Mouse (Mus musculus) liver, embryonic 14.5 days (tissue): Measurements from ENCODE around the gene Cd79b. TPM values are rescaled to one million over a fixed set of nuclear protein-coding genes. Genes with fewer than 3 reads are reported as not detected.
A peak's percentile ranks its signal among the peaks of the same experiment; 100 is the strongest.

ENCODE experiments used
- ATAC-seq: fragments of 200-750 bp; cut with Nextera tagmentation; 2 replicates; pipeline ENCODE4 v1.8.0; 2017; ENCODE audit warnings: moderate number of reproducible peaks, mild to moderate bottlenecking, moderate library complexity; ENCODE audit not compliant: insufficient read depth
- DNase-seq, 3 experiments: peaks; one replicate each; pipeline ENCODE4 v3.0.0-alpha.2; 2012 to 2013; ENCODE audit warnings: low read depth in 3 of 3, low spot score in 3 of 3
- H3K27ac ChIP-seq: fragments of 300-500 bp; sonication (generic); 2 replicates; pipeline ENCODE4 v1.5.1; 2014; ENCODE audit warnings: moderate library complexity, mild to moderate bottlenecking, control low read depth, inconsistent platforms
- H3K27me3 ChIP-seq: fragments of 300-500 bp; sonication (generic); 2 replicates; pipeline ENCODE4 v1.6.1; 2014; ENCODE audit warnings: mild to moderate bottlenecking, low read length, moderate library complexity; ENCODE audit not compliant: control insufficient read depth, insufficient read depth
- H3K36me3 ChIP-seq: fragments of 300-500 bp; sonication (generic); replicated peaks from 2 replicates; pipeline ENCODE4 v1.6.1; 2014; ENCODE audit warnings: low read depth; ENCODE audit not compliant: control insufficient read depth, insufficient read depth
- H3K4me1 ChIP-seq, 2 experiments: fragments of 200-500 bp in 1 of 2; fragments of 300-500 bp in 1 of 2; sonication (generic) in 1 of 2; replicated peaks; 2 replicates each; pipeline ENCODE4 v1.6.1; 2012 to 2014; ENCODE audit warnings: antibody characterized with exemption in 1 of 2, inconsistent platforms in 1 of 2, low read length in 1 of 2; ENCODE audit not compliant: control insufficient read depth in 2 of 2, insufficient read depth in 2 of 2
- H3K4me2 ChIP-seq: fragments of 300-500 bp; sonication (generic); 2 replicates; pipeline ENCODE4 v1.6.1; 2014; ENCODE audit warnings: low read depth, mild to moderate bottlenecking, control low read depth, moderate library complexity
- H3K4me3 ChIP-seq, 2 experiments: fragments of 200-500 bp in 1 of 2; fragments of 300-500 bp in 1 of 2; sonication (generic) in 1 of 2; 2 replicates each; pipeline ENCODE4 v1.5.1; 2012 to 2014; ENCODE audit warnings: low read depth in 2 of 2, low read length in 2 of 2, mild to moderate bottlenecking in 2 of 2, control low read depth in 1 of 2, inconsistent platforms in 1 of 2, moderate library complexity in 1 of 2; ENCODE audit not compliant: insufficient read depth in 1 of 2
- H3K9ac ChIP-seq: fragments of 300-500 bp; sonication (generic); replicated peaks from 2 replicates; pipeline ENCODE4 v1.6.1; 2014; ENCODE audit warnings: mild to moderate bottlenecking, control low read depth, moderate library complexity
- H3K9me3 ChIP-seq: fragments of 300-500 bp; sonication (generic); 2 replicates; pipeline ENCODE4 v1.6.1; 2016; ENCODE audit warnings: low read length, mixed read lengths; ENCODE audit not compliant: control insufficient read depth
- CTCF ChIP-seq: IDR thresholded peaks from 2 replicates; pipeline ENCODE4 v1.5.1; 2016; ENCODE audit warnings: antibody characterized with exemption, low read depth, control low read depth
- EP300 ChIP-seq: IDR thresholded peaks from 2 replicates; pipeline ENCODE4 v1.6.1; 2016; ENCODE audit warnings: antibody characterized with exemption, low read depth
- WGBS: fragments of 180-500 bp; shearing (Covaris S2); extraction: QIAGEN DNeasy Blood & Tissue Kit; methylation state at CpG from one replicate; pipeline ENCODE4 v1.1.7; 2014; ENCODE audit not compliant: insufficient replicate concordance; 5-methylcytosine and 5-hydroxymethylcytosine counted together
- polyA plus RNA-seq, 2 experiments: library from polyadenylated mRNA; depleted of rRNA in 1 of 2; stranded (reverse) in 1 of 2; unstranded in 1 of 2; fragments of >200 nt; fragmentation: Nextera tagmentation in 1 of 2; extraction: Ambion mirVana in 1 of 2; gene quantifications; 2 replicates each; pipeline versions ENCODE4 v1.2.1 to v1.2.3; 2012 to 2014

Cd79b gene
- polyA plus RNA-seq, 2 experiments: 3.1 to 4.9 TPM

DNA sequence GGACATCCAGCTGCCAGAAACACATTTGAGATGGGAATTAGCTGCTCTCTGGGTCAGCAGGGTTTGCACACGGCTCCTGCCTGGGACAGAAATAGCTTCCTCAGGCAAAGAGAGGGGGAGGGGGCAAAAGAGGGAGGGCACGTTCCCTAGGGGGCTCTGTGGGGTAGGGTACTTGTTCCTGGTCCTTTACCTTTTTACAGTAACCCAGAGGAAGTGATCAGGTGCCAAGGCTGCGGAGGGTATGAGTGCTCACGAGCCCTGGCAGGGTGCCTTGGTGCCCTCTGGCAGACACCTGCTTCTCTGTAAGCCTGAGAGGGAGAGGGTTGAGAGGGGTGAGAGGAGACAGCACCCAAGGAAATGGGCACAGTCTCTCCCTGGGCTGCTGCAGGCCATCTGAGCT lies 17.9 kb upstream of the Cd79b start:
- TF ChIP-seq CTCF (no peak), EP300 (no peak)
- Histone ChIP-seq H3K9ac (no peak overlapping the region), H3K9me3 (no peaks in the 10 kb centered on the region), H3K4me1 (peaks cover 0 to 6% of the 10 kb centered on the region in 2 experiments; a peak in 2 of 4 replicates), H3K4me3 (no peak overlapping the region), H3K36me3 (no peaks in the 10 kb centered on the region), H3K4me2 (no peak overlapping the region), H3K27me3 (no peaks in the 10 kb centered on the region), H3K27ac (no peak overlapping the region)
- DNase-seq (no peak), ATAC-seq (no peak)
- 36% methylated on average over 4 of the region's 4 CpGs for WGBS

DNA sequence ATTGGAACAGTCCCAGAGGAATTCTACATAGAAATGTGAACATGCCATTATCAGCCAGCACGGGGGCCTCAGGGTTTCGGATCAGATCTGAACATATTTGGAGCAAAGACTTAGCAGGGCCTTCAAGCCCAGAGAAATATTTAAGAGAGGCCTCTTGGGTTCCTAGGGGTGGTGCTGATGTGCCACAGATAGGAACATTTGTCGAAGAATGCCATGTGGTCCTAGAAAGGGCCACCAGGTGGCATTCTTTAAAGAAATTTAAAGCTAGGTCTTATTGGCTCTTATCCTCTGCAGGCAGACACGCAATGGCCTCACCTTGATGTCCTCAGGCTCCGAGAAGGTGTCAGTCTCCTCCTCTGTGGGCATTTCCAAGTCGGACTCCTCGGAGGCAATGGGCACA lies 15.1 kb upstream of the Cd79b start:
- Histone ChIP-seq H3K27ac (no peak overlapping the region), H3K9ac (no peak overlapping the region), H3K9me3 (no peaks in the 10 kb centered on the region), H3K27me3 (no peaks in the 10 kb centered on the region), H3K4me3 (no peak overlapping the region), H3K4me1 (peaks cover 0 to 9% of the 10 kb centered on the region in 2 experiments; a peak in 2 of 4 replicates), H3K36me3 (no peaks in the 10 kb centered on the region), H3K4me2 (no peak overlapping the region)
- 35% methylated on average over 7 of the region's 7 CpGs for WGBS
- ATAC-seq (no peak), DNase-seq (peak in 2 of 3 experiments; percentile 13 to 32)
- TF ChIP-seq EP300: no peak
- peak; percentile 41 for TF ChIP-seq CTCF

DNA sequence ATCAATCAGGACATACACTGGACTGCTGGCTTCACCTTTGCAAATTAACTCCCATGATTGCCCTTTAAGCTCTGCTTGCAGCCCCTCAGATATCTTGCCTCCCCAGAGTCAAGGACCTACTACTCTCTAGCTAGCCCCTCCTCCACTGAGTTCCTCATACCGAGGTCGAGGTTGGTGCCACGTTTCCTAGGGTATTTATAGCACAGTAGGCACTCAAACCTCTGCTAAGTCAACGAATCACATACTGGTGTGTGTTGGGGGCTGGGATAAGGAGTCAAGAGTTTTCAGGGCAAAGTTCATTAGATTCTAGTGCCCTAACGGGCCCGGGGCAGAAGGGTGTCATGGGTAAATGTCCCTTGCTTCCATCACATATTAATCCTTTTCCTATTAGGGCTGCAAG lies 14.6 kb upstream of the Cd79b start:
- H3K4me3 ChIP-seq: no peak overlapping the region
- H3K27me3 ChIP-seq: no peaks in the 10 kb centered on the region
- TF ChIP-seq CTCF (no peak), EP300 (no peak)
- DNase-seq (no peak), ATAC-seq (no peak)
- H3K27ac ChIP-seq: no peak overlapping the region
- H3K36me3 ChIP-seq: no peaks in the 10 kb centered on the region
- no peak overlapping the region for H3K9ac ChIP-seq
- H3K4me2 ChIP-seq: no peak overlapping the region
- WGBS: 18% methylated on average over 6 of the region's 6 CpGs
- no peaks in the 10 kb centered on the region for H3K9me3 ChIP-seq
- H3K4me1 ChIP-seq: peaks cover 0 to 9% of the 10 kb centered on the region in 2 experiments; a peak in 2 of 4 replicates

DNA sequence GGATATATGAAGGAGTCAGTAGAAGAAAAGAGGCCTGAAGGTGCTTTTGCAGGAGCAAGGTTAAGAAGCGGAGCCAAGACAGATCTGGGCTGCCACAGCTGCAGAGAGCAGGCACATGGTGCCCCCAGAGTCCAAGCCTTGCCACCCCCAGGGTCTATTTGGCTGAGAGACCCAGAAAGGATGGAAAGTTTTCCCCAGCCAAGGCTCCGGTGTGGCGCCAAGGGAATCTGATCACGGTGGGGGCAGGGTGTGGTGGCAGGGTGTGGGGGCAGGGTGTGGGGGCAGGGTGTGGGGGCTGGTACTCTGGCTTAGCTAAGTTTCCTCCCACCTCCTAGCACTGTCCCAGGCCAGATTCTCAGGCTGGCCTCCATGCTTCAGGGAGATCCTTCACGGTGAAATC lies 14.0 kb upstream of the Cd79b start:
- H3K4me3 ChIP-seq: no peak overlapping the region
- peaks cover 0 to 9% of the 10 kb centered on the region in 2 experiments; a peak in 2 of 4 replicates for H3K4me1 ChIP-seq
- no peaks in the 10 kb centered on the region for H3K36me3 ChIP-seq
- ATAC-seq (no peak), DNase-seq (no peak)
- TF ChIP-seq EP300 (no peak), CTCF (no peak)
- H3K27me3 ChIP-seq: no peaks in the 10 kb centered on the region
- no peak overlapping the region for H3K27ac ChIP-seq
- WGBS: 42% methylated on average over 5 of the region's 5 CpGs
- H3K4me2 ChIP-seq: no peak overlapping the region
- no peak overlapping the region for H3K9ac ChIP-seq
- no peaks in the 10 kb centered on the region for H3K9me3 ChIP-seq

DNA sequence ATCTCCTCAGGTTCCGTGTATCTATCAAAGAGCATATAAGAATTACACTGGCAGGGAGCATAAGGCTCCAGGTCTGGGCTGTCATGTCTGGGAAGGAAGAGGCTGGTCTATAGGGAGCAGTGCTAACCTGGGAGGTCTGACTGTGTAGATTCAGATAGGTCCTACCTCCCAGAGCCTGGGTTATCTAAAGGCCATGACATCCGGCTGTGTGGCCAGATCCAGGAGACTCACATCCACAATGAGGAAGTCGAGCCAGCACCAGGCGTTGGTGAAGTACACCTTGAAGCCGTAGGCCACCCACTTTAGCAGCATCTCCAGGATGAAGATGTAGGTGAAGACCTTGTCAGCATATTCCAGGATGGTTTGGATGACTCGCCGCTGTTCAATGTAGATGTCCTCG lies 11.9 kb upstream of the Cd79b start:
- H3K4me3 ChIP-seq: no peak overlapping the region
- H3K4me1 ChIP-seq: peaks cover 0 to 9% of the 10 kb centered on the region in 2 experiments; a peak in 2 of 4 replicates
- 38% methylated on average over 8 of the region's 8 CpGs for WGBS
- H3K36me3 ChIP-seq: no peaks in the 10 kb centered on the region
- DNase-seq (no peak), ATAC-seq (no peak)
- no peaks in the 10 kb centered on the region for H3K9me3 ChIP-seq
- no peaks in the 10 kb centered on the region for H3K27me3 ChIP-seq
- TF ChIP-seq EP300: no peak
- TF ChIP-seq CTCF: no peak
- H3K27ac ChIP-seq: no peak overlapping the region
- H3K4me2 ChIP-seq: no peak overlapping the region
- no peak overlapping the region for H3K9ac ChIP-seq
